In genomic region chr12:101014549-101015164, GRCm38 (mm10) we compare ENCODE assay signal across 13 mouse cellular contexts. TPM values are rescaled to one million over a fixed set of nuclear protein-coding genes. Genes with fewer than 3 reads are reported as not detected.
DNase-seq lines count a peak whose midpoint lies in the region; ATAC-seq and TF ChIP-seq lines count a peak whose summit lies in the region.
"Had no signal": no experiment of that assay in that cellular context is flagged by ENCODE, and none has a peak within 500 bp of the region (broad histone marks: within the 10 kb centered on the region; RNA-seq: fewer than 3 reads in every experiment).

No protein-coding gene starts in this region.

- no peak overlapping the region for H3K4me3 ChIP-seq in thymus, adult 2 months (ENCODE audit: control insufficient read depth, insufficient read depth, low read length)
- H3K4me3 ChIP-seq in embryonic facial prominence, embryonic 14.5 days (ENCODE audit: low read depth, low read length), result no peak overlapping the region
- H3K4me3 ChIP-seq in liver, embryonic 13.5 days (replicated peaks), result 0 out of 2 replicates have a peak overlapping the region, but pooled peaks have one; percentile 16
- H3K4me3 ChIP-seq: hindbrain, embryonic 13.5 days had no signal

- no peak overlapping the region for H3K4me2 ChIP-seq in embryonic facial prominence, embryonic 14.5 days (ENCODE audit: low read depth, low read length)
- peak overlapping the region; percentile 45 for H3K4me2 ChIP-seq in liver, embryonic 13.5 days
- H3K4me2 ChIP-seq: hindbrain, embryonic 13.5 days; lung, embryonic 14.5 days had no signal

- no peak for TF ChIP-seq CTCF in thymus, adult 2 months (IDR thresholded peaks at IDR 0.05; ENCODE audit: borderline replicate concordance, control insufficient read depth, extremely low read depth, insufficient read depth, low read length, poor library complexity)

- no peaks in the 10 kb centered on the region for H3K9me3 ChIP-seq in embryonic facial prominence, embryonic 14.5 days (ENCODE audit: control insufficient read depth, low read length)
- no peaks in the 10 kb centered on the region for H3K9me3 ChIP-seq in liver, embryonic 13.5 days (replicated peaks)
- H3K9me3 ChIP-seq: hindbrain, embryonic 13.5 days had no signal

- no peak for DNase-seq in thymus, adult 2 months
- DNase-seq in thymus, postnatal 25 days, result no peak
- peak; percentile 56 for DNase-seq in embryonic facial prominence, embryonic 14.5 days (ENCODE audit: low spot score)
- no peak for DNase-seq in liver, embryonic 13.5 days
- DNase-seq in testis, postnatal 10 days (ENCODE audit: low spot score), result no peak
- DNase-seq in natural killer cell, adult 2 months (ENCODE audit: low spot score in 2 of 2), result no peak
- DNase-seq: adrenal gland, postnatal 36 days; cerebellum, postnatal 14 days; heart, adult 18-20 months; kidney, postnatal 14 days; lung, embryonic 14.5 days had no signal

- ATAC-seq in embryonic facial prominence, embryonic 14.5 days (ENCODE audit: low read depth), result no peak
- ATAC-seq in liver, embryonic 13.5 days (ENCODE audit: low read depth), result no peak
- ATAC-seq in activated CD4-positive, CD25-positive, alpha-beta regulatory T cell, adult 4 months, result no peak

- no peak for TF ChIP-seq POLR2A in thymus, adult 2 months (IDR thresholded peaks at IDR 0.05; ENCODE audit: control insufficient read depth, extremely low read depth, insufficient read depth, low read length, poor library complexity)

- H3K4me1 ChIP-seq in thymus, adult 2 months (replicated peaks; ENCODE audit: control insufficient read depth, insufficient read depth, low read length), result peaks cover 75% of the 10 kb centered on the region
- peaks cover 29% of the 10 kb centered on the region for H3K4me1 ChIP-seq in embryonic facial prominence, embryonic 14.5 days (ENCODE audit: control insufficient read depth, insufficient read depth, low read length)
- peaks cover 99% of the 10 kb centered on the region for H3K4me1 ChIP-seq in liver, embryonic 13.5 days (replicated peaks)

- H3K27ac ChIP-seq in thymus, adult 2 months (ENCODE audit: control insufficient read depth, insufficient read depth, low read length), result peak overlapping the region; percentile 13; the same call in 1 of the 2 replicates
- no peak overlapping the region for H3K27ac ChIP-seq in embryonic facial prominence, embryonic 14.5 days (replicated peaks; ENCODE audit: low read depth, low read length)
- peak overlapping the region; percentile 77 for H3K27ac ChIP-seq in liver, embryonic 13.5 days
- H3K27ac ChIP-seq: hindbrain, embryonic 13.5 days had no signal

- H3K36me3 ChIP-seq in thymus, adult 2 months (ENCODE audit: control insufficient read depth, insufficient read depth, low read length), result no peaks in the 10 kb centered on the region
- H3K36me3 ChIP-seq in embryonic facial prominence, embryonic 14.5 days (ENCODE audit: control insufficient read depth, insufficient read depth, low read length), result no peaks in the 10 kb centered on the region
- peaks cover 4% of the 10 kb centered on the region; the same call in 1 of the 2 replicates for H3K36me3 ChIP-seq in liver, embryonic 13.5 days
- H3K36me3 ChIP-seq: hindbrain, embryonic 13.5 days had no signal

- H3K27me3 ChIP-seq in thymus, adult 2 months (ENCODE audit: control insufficient read depth, insufficient read depth, low read length), result no peaks in the 10 kb centered on the region
- no peaks in the 10 kb centered on the region for H3K27me3 ChIP-seq in embryonic facial prominence, embryonic 14.5 days (replicated peaks; ENCODE audit: control insufficient read depth, insufficient read depth, low read length)
- no peaks in the 10 kb centered on the region for H3K27me3 ChIP-seq in liver, embryonic 13.5 days

- H3K9ac ChIP-seq in embryonic facial prominence, embryonic 14.5 days (ENCODE audit: low read depth, low read length), result no peak overlapping the region
- H3K9ac ChIP-seq in liver, embryonic 13.5 days, result peak overlapping the region; percentile 55
- H3K9ac ChIP-seq: hindbrain, embryonic 13.5 days; lung, embryonic 14.5 days had no signal

- WGBS in thymus, adult 2 months, result 76% methylated on average over 10 of the region's 10 CpGs
- 47% methylated on average over 10 of the region's 10 CpGs for WGBS in embryonic facial prominence, embryonic 14.5 days
- 51% methylated on average over 10 of the region's 10 CpGs for WGBS in liver, embryonic 13.5 days (ENCODE audit: insufficient replicate concordance)

RNA-seq across cellular contexts. Expression of gene Ccdc88c, which starts 14.2 kb away (rescaled TPM):
- 75.0 and 87.7 TPM in 2 replicates for polyA plus RNA-seq in thymus, adult 2 months (2012; rRNA removed)
- 5.5 and 6.9 TPM in 2 replicates for polyA plus RNA-seq in embryonic facial prominence, embryonic 14.5 days (2014; fragmentation: Nextera tagmentation; extraction: Ambion mirVana)
- polyA plus RNA-seq in liver, embryonic 13.5 days (2015; fragmentation: Nextera tagmentation; extraction: Ambion mirVana), result 5.4 and 5.8 TPM in 2 replicates
- polyA plus RNA-seq in activated CD4-positive, CD25-positive, alpha-beta regulatory T cell, adult 4 months (2017; shearing (Covaris generic)), result 10 to 100 TPM; 76.7 to 82.5 TPM
